Mouse (Mus musculus) midbrain, embryonic 12.5 days (tissue): ENCODE measurements around the gene Tdrd7. TPM values are rescaled to one million over a fixed set of nuclear protein-coding genes. Genes with fewer than 3 reads are reported as not detected.

Source experiments
- ATAC-seq: fragments of 200-750 bp; cut with Nextera tagmentation; 2 replicates; pipeline ENCODE4 v1.8.0; 2017; ENCODE audit warnings: low read depth, moderate TSS enrichment, moderate library complexity; ENCODE audit not compliant: low FRiP score
- H3K27ac ChIP-seq: fragments of 300-500 bp; sonication (generic); replicated peaks from 2 replicates; pipeline ENCODE4 v1.5.1; 2016; ENCODE audit warnings: mild to moderate bottlenecking
- H3K27me3 ChIP-seq: fragments of 300-500 bp; sonication (generic); 2 replicates; pipeline ENCODE4 v1.6.1; 2016; ENCODE audit warnings: mild to moderate bottlenecking
- H3K36me3 ChIP-seq: fragments of 300-500 bp; sonication (generic); 2 replicates; pipeline ENCODE4 v1.6.1; 2016
- H3K4me1 ChIP-seq: fragments of 300-500 bp; sonication (generic); 2 replicates; pipeline ENCODE4 v1.6.1; 2016
- H3K4me2 ChIP-seq: fragments of 300-500 bp; sonication (generic); replicated peaks from 2 replicates; pipeline ENCODE4 v1.6.1; 2016; ENCODE audit warnings: mild to moderate bottlenecking, moderate library complexity
- H3K4me3 ChIP-seq: fragments of 300-500 bp; sonication (generic); 2 replicates; pipeline ENCODE4 v1.5.1; 2016; ENCODE audit warnings: mild to moderate bottlenecking
- H3K9ac ChIP-seq: fragments of 300-500 bp; sonication (generic); replicated peaks from 2 replicates; pipeline ENCODE4 v1.6.1; 2016; ENCODE audit warnings: mild to moderate bottlenecking, moderate library complexity
- H3K9me3 ChIP-seq: fragments of 300-500 bp; sonication (generic); 2 replicates; pipeline ENCODE4 v1.6.1; 2016; ENCODE audit warnings: mild to moderate bottlenecking
- WGBS: fragments of 180-500 bp; shearing (Covaris S2); methylation state at CpG from one replicate; pipeline ENCODE4 v1.1.7; 2016; 5-methylcytosine and 5-hydroxymethylcytosine counted together
- polyA plus RNA-seq: library from polyadenylated mRNA; unstranded; fragments of >200 nt; fragmentation: Nextera tagmentation; extraction: Ambion mirVana; gene quantifications from 2 replicates; pipeline ENCODE4 v1.2.1, GENCODE M21; 2016

Tdrd7 gene
- polyA plus RNA-seq, 1 experiment from 2014 or later, result 12.0 TPM

- H3K4me3 ChIP-seq, result no peak overlapping the region
- H3K27ac ChIP-seq, result no peak overlapping the region
- 93% methylated on average over 8 of the region's 8 CpGs for WGBS
- no peak overlapping the region for H3K9ac ChIP-seq
- no peaks in the 10 kb centered on the region for H3K27me3 ChIP-seq
- no peaks in the 10 kb centered on the region for H3K4me1 ChIP-seq
- H3K4me2 ChIP-seq, result no peak overlapping the region
- H3K9me3 ChIP-seq, result no peaks in the 10 kb centered on the region
- no peak for ATAC-seq
- H3K36me3 ChIP-seq, result no peaks in the 10 kb centered on the region
Observed at GRCm38 (mm10) chr4:45956131-45956530, 9.0 kb upstream of the Tdrd7 start.

DNA sequence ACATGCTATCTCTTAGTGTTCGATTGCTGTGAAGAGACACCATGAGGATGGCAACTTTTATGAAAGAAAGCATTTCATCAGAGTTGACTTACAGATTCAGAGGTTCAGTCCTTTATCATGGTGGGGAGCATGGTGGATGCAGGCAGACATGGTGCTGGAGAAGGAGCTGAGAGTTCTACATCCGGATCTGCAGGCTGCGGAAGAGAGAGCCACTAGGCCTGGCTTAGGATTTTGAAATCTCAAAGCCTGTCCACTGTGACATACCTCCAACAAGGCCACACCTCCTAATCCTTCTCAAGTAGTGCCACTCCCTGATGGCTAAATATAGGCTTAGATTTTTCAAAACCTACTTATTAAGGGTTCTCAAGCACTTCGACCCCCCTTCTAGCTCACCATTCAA lies 8.4 kb upstream of the Tdrd7 start:
- H3K4me3 ChIP-seq, result no peak overlapping the region
- H3K9ac ChIP-seq, result no peak overlapping the region
- no peak overlapping the region for H3K27ac ChIP-seq
- H3K4me1 ChIP-seq, result no peaks in the 10 kb centered on the region
- H3K27me3 ChIP-seq, result no peaks in the 10 kb centered on the region
- H3K36me3 ChIP-seq, result no peaks in the 10 kb centered on the region
- no peaks in the 10 kb centered on the region for H3K9me3 ChIP-seq
- ATAC-seq, result no peak
- H3K4me2 ChIP-seq, result no peak overlapping the region
- 94% methylated on average over 4 of the region's 4 CpGs for WGBS

- no peaks in the 10 kb centered on the region for H3K9me3 ChIP-seq
- no peak overlapping the region for H3K4me2 ChIP-seq
- no peak for ATAC-seq
- no peak overlapping the region for H3K27ac ChIP-seq
- no peak overlapping the region for H3K4me3 ChIP-seq
- WGBS, result 38% methylated on average over 13 of the region's 13 CpGs
- H3K27me3 ChIP-seq, result peaks cover 15% of the 10 kb centered on the region
- no peak overlapping the region for H3K9ac ChIP-seq
- H3K36me3 ChIP-seq, result no peaks in the 10 kb centered on the region
- peaks cover 25% of the 10 kb centered on the region for H3K4me1 ChIP-seq
Observed at GRCm38 (mm10) chr4:45965737-45966447, 758 bp downstream of the Tdrd7 start.

DNA sequence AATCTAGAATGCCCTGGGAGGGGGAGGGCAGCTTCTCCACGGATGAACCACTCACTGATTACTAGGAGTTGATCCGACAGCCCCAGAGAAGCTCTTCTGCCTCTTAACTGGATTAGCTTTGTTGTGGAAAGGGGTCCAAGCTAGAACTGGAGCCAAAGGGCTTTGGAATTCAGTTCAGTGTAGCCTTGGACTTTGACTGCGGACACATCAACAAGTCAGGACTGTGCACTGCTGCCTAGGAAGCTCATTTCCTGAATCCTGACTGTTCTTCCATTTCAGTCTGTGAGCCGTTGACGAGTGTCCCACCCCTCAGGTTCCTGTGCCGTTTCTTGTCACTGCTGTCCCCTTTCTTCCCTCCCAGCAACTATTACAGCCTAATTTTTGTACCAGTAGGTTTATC lies 1.6 kb downstream of the Tdrd7 start:
- Histone ChIP-seq H3K9me3 (no peaks in the 10 kb centered on the region), H3K4me2 (no peak overlapping the region), H3K27ac (no peak overlapping the region), H3K9ac (no peak overlapping the region), H3K4me1 (peaks cover 25% of the 10 kb centered on the region), H3K4me3 (no peak overlapping the region), H3K27me3 (peaks cover 18% of the 10 kb centered on the region), H3K36me3 (no peaks in the 10 kb centered on the region)
- WGBS, result 5% methylated on average over 6 of the region's 6 CpGs
- ATAC-seq, result no peak

- 10% methylated on average over 9 of the region's 9 CpGs for WGBS
Observed at GRCm38 (mm10) chr4:45967479-45968341, 2.6 kb downstream of the Tdrd7 start.

DNA sequence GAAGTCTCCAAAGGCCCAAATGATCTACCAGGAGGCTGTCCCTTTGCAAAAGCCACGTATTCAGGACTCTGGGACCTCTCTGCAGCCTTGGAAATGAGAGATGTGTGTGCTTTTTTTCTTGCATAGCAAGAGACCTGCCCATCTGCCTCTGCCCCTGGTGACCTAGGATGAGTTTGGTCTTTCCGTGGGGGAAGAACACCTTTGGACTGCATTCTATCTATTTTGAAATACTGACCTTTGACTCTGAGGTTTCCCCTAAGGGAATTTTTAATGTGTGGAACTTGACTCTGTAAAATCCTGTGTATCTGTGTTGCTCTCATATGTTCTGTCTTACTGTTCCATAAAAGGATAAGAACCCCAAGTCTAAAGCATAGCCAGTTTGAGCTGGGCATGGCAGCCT lies 3.9 kb downstream of the Tdrd7 start:
- Histone ChIP-seq H3K4me1 (peaks cover 36% of the 10 kb centered on the region), H3K36me3 (no peaks in the 10 kb centered on the region), H3K4me3 (no peak overlapping the region), H3K9me3 (no peaks in the 10 kb centered on the region), H3K9ac (no peak overlapping the region), H3K4me2 (no peak overlapping the region), H3K27ac (no peak overlapping the region), H3K27me3 (peaks cover 33% of the 10 kb centered on the region)
- ATAC-seq, result no peak
- WGBS, result 57% methylated on average over 2 of the region's 2 CpGs

More at GRCm38 (mm10) chr4:45967479-45968341, 2.6 kb downstream of the Tdrd7 start:
- H3K27ac ChIP-seq, result peak overlapping the region; percentile 17; the same call in 1 of the 2 replicates
- H3K9ac ChIP-seq, result no peak overlapping the region
- no peaks in the 10 kb centered on the region for H3K36me3 ChIP-seq
- H3K27me3 ChIP-seq, result peaks cover 22% of the 10 kb centered on the region
- no peak for ATAC-seq
- no peak overlapping the region for H3K4me2 ChIP-seq
- no peak overlapping the region for H3K4me3 ChIP-seq
- H3K4me1 ChIP-seq, result peaks cover 27% of the 10 kb centered on the region
- H3K9me3 ChIP-seq, result no peaks in the 10 kb centered on the region

GRCm38 (mm10) chr4:45970048-45970560 lies 5.0 kb downstream of the Tdrd7 start:
- H3K27me3 ChIP-seq, result peaks cover 42% of the 10 kb centered on the region
- 75% methylated on average over 7 of the region's 7 CpGs for WGBS
- H3K9ac ChIP-seq, result no peak overlapping the region
- peaks cover 41% of the 10 kb centered on the region for H3K4me1 ChIP-seq
- no peak for ATAC-seq
- H3K9me3 ChIP-seq, result no peaks in the 10 kb centered on the region
- no peak overlapping the region for H3K4me3 ChIP-seq
- no peak overlapping the region for H3K27ac ChIP-seq
- H3K36me3 ChIP-seq, result no peaks in the 10 kb centered on the region
- no peak overlapping the region for H3K4me2 ChIP-seq

DNA sequence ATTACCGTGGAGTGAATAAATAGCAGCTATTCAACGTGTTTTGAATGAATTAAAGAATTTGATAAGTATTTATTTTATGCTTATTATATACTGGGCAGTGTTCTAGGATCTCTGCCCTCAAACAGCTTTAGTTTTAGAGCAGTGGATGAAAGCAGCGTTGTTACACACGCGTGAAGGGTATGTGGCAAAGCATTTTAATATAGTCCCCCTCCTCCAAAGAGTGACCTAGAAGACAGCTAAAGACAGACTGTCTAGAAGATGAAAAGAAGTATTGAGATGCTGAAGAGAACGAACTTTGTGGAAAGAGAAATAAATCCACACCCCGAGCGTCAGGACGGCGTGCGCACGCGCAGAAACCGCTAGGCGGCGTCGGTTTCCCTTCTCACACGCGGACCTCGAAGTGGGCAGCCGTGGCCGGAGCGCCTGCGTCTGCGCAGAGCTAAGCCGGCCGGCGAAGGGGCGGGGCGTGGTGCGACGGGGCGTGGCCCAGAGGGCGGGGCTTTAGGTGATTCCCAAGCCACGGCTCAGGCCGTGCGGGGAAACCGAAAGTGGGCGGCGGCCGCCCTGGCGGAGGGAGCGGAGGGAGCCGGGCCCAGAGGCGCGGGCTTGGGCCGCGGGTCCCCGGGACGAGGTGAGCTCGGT lies 6.8 kb downstream of the Tdrd7 start:
- H3K4me1 ChIP-seq, result peaks cover 32% of the 10 kb centered on the region
- peak; percentile 98 for ATAC-seq
- H3K36me3 ChIP-seq, result no peaks in the 10 kb centered on the region
- H3K27ac ChIP-seq, result no peak overlapping the region
- no peaks in the 10 kb centered on the region for H3K9me3 ChIP-seq
- peak overlapping the region; percentile 86 for H3K4me3 ChIP-seq
- peaks cover 44% of the 10 kb centered on the region for H3K27me3 ChIP-seq
- peak overlapping the region; percentile 72 for H3K9ac ChIP-seq
- peak overlapping the region; percentile 92 for H3K4me2 ChIP-seq
- 4% methylated on average over 49 of the region's 51 CpGs for WGBS

GRCm38 (mm10) chr4:45972448-45972854 lies 7.3 kb downstream of the Tdrd7 start:
- H3K27me3 ChIP-seq, result peaks cover 46% of the 10 kb centered on the region
- peak overlapping the region; percentile 86 for H3K4me3 ChIP-seq
- no peaks in the 10 kb centered on the region for H3K36me3 ChIP-seq
- peak; percentile 83 for ATAC-seq
- no peaks in the 10 kb centered on the region for H3K9me3 ChIP-seq
- peaks cover 27% of the 10 kb centered on the region for H3K4me1 ChIP-seq
- H3K27ac ChIP-seq, result no peak overlapping the region
- 1% methylated on average over 53 of the region's 53 CpGs for WGBS
- H3K4me2 ChIP-seq, result peak overlapping the region; percentile 92
- peak overlapping the region; percentile 72 for H3K9ac ChIP-seq

DNA sequence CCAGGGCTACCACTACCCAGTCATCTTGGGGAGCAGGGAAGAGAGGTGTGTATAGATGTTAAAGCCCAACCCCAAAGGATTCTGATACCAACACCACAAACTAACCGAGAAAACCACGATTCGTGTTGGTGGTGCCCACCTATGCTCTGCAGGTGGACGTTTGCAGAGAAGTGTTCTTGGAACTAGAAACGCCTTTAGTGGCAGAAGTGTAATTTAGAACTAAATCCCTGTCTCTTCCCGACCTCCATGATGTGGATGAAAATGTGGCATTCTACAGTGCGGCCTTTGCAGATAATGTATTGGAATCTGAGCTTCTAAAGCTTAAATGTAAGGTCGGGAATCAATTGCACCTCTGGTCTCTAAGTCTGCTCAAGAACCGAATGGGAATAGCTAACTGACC lies 7.8 kb downstream of the Tdrd7 start:
- Histone ChIP-seq H3K4me2 (peak overlapping the region; percentile 92), H3K36me3 (no peaks in the 10 kb centered on the region), H3K4me3 (peak overlapping the region; percentile 86), H3K27me3 (peaks cover 47% of the 10 kb centered on the region), H3K4me1 (peaks cover 22% of the 10 kb centered on the region), H3K27ac (no peak overlapping the region), H3K9me3 (no peaks in the 10 kb centered on the region), H3K9ac (peak overlapping the region; percentile 72)
- 10% methylated on average over 9 of the region's 9 CpGs for WGBS
- ATAC-seq, result no peak

DNA sequence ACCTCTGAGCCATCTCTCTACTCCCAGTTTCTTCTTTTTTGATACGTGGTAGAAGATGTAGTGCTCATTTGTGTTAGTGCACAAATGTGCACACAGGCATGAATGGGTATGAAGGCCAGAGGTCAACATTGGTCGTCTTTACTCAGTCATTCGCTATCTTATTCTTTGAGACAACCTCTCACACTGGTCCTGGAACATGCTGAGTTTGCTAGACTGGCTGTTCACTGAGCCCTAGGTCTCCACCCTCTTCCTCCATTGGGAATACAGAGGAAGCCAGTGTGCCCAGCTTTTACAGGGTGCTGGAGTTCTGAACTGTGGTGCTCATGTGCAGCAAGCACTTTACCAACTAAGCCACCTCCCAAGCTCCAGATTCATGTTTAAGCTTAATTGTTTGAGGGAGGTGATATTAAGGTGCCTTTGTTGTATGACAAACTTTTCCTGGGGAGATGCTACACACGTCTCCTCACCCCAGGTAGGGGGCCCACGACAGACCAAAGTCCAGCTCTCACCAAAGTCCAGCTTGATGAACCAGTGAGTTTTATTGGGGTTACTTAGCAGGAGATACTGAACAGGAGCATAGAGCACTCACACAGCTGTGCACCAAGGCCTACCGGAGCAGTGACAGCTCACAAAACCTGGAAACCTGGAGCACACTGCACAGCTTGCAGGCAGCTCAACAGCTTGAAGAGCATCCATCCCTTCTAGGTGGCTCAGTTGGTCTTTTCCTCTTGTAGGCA lies 12.0 kb downstream of the Tdrd7 start:
- H3K9me3 ChIP-seq, result no peaks in the 10 kb centered on the region
- no peak overlapping the region for H3K9ac ChIP-seq
- H3K4me2 ChIP-seq, result no peak overlapping the region
- ATAC-seq, result no peak
- peaks cover 39% of the 10 kb centered on the region for H3K27me3 ChIP-seq
- WGBS, result 87% methylated on average over 6 of the region's 6 CpGs
- no peaks in the 10 kb centered on the region for H3K36me3 ChIP-seq
- no peak overlapping the region for H3K27ac ChIP-seq
- H3K4me3 ChIP-seq, result no peak overlapping the region
- peaks cover 16% of the 10 kb centered on the region; the same call in 1 of the 2 replicates for H3K4me1 ChIP-seq
